Mouse (Mus musculus): ENCODE measurements at regions not wholly inside any gene's neighbourhood (a gene's known extent, or its start where the extent isn't known, plus 50 kb on each side); places are given as distances from the start of the nearest gene placed in this dataset.

- Histone ChIP-seq H3K27ac (no peak overlapping the region), H3K9ac (no peak overlapping the region), H3K9me3 (no peaks in the 10 kb centered on the region), H3K4me3 (no peak overlapping the region), H3K4me2 (no peak overlapping the region), H3K27me3 (no peaks in the 10 kb centered on the region), H3K36me3 (no peaks in the 10 kb centered on the region), H3K4me1 (peaks cover 3% of the 10 kb centered on the region; the same call in 1 of the 2 replicates)
- 46% methylated on average over 3 of the region's 3 CpGs for WGBS
- no peak for ATAC-seq (ENCODE audit: insufficient number of reproducible peaks, insufficient read depth, low FRiP score, low TSS enrichment, low read depth)
Measured at GRCm38 (mm10) chr2:178911646-178912045, 481.3 kb downstream of the Cdh26 start.

DNA sequence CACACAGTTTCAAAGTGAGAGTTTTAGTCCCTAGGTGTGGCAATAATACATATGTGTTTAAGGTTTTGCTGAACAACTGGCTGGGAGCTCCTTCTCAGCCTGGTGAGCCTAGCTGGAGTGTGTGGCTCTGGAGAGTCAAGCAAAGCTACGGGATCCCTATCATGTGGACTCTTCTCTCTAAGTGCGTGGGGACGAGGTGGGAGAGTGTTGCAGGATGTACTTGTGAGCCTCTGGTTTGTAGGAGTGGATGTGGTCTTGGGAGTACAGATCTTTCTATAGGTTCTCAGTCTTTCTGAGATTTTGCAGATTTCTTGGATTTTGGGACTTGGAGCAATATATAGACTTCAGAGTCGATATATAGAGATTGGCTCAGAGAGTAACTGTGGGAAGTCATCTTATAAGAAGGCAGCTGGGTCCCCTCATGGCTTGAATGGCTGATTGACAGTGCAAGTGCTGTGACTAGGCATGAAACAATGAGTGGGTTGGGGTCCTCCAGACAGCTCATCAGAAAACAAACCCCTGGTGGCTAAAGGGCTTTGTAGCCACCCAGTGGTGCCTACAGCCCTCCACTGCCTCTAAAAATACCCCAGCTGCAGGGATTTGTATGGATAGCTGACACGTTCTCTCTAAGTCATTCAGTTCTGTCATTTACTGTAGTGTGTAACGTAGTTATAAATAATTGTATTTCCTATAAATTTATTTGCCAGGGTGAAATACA is 486.1 kb downstream of the Cdh26 start:
- peaks cover 3% of the 10 kb centered on the region for H3K4me1 ChIP-seq
- no peaks in the 10 kb centered on the region for H3K36me3 ChIP-seq
- no peak overlapping the region for H3K4me3 ChIP-seq
- H3K4me2 ChIP-seq = no peak overlapping the region
- 79% methylated on average over 6 of the region's 6 CpGs for WGBS
- H3K9ac ChIP-seq = no peak overlapping the region
- no peaks in the 10 kb centered on the region for H3K27me3 ChIP-seq
- H3K9me3 ChIP-seq = no peaks in the 10 kb centered on the region
- H3K27ac ChIP-seq = no peak overlapping the region
- no peak for ATAC-seq (ENCODE audit: insufficient number of reproducible peaks, insufficient read depth, low FRiP score, low TSS enrichment, low read depth)

DNA sequence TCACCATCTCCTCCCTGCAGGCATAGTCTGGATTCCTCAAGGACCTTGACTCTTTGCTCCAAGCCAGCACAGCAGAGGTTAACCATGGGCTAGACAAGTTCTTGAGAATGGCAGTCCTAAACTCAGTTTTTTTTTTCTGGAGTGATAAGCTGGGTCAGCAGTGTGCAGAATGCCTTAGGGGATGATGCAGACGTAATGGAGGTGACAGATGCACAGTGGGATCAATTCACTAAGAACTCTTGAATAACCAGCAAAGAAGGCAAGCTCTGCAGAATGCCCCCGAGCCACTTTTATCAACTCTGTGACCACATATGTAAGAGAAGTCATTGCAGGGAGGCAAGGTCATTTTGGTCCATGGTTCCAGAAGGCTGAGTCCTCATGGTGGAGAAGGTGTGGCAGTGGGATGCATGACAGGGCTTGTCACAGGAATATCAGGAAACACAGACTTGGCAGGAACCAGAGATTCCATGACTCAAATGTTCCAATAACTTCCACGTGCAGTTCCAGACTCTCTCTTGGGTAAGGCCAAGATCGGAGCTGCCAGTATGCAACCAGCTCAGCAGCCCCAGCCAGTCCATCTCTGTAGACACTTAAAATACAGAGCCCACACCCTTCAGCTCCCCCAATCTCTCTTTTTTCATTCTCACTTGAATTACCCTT is 494.3 kb downstream of the Cdh26 start:
- Histone ChIP-seq H3K27ac (no peak overlapping the region), H3K4me1 (no peaks in the 10 kb centered on the region; the same call in 1 of the 2 replicates), H3K9me3 (no peaks in the 10 kb centered on the region), H3K36me3 (no peaks in the 10 kb centered on the region), H3K4me3 (no peak overlapping the region), H3K27me3 (no peaks in the 10 kb centered on the region), H3K4me2 (no peak overlapping the region), H3K9ac (no peak overlapping the region)
- 66% methylated on average over 4 of the region's 4 CpGs for WGBS
- ATAC-seq (ENCODE audit: insufficient number of reproducible peaks, insufficient read depth, low FRiP score, low TSS enrichment, low read depth) = no peak

DNA sequence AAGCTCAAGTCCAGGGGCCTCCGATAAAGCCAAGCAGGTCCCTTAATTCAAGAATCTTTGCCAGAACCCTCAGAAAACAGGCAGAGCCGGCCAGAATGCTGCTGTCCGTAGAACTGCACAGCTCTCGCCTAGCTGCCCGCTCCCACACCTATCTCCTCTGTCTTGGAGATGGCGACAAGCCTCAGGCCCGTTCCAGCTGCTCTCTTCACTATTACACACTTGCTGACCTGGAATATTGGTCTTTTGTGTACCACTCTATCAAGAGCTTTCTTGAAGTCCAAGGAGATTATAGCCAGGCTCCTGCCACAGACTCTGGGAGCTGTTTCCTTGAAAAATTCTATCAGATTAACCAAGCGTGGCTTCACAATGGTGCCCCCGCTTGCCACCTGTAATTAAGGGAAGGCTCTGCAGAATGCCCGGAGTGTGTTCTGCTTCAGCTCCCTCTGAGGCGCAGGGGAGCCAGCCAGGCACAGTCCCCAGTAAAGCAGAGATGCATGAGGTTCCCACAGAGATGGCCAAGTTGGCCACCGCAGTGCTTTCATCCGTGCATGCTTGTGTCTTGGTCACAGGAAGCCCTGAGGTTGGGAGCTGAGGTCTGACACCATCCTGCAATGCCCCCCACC is 496.8 kb downstream of the Cdh26 start:
- no peak for ATAC-seq (ENCODE audit: insufficient number of reproducible peaks, insufficient read depth, low FRiP score, low TSS enrichment, low read depth)
- WGBS = 69% methylated on average over 13 of the region's 13 CpGs
- no peaks in the 10 kb centered on the region for H3K27me3 ChIP-seq
- no peaks in the 10 kb centered on the region for H3K9me3 ChIP-seq
- H3K4me2 ChIP-seq = no peak overlapping the region
- no peak overlapping the region for H3K4me3 ChIP-seq
- no peak overlapping the region for H3K27ac ChIP-seq
- H3K4me1 ChIP-seq = no peaks in the 10 kb centered on the region
- no peaks in the 10 kb centered on the region for H3K36me3 ChIP-seq
- no peak overlapping the region for H3K9ac ChIP-seq

GRCm38 (mm10) chr2:178929033-178929432 is 498.7 kb downstream of the Cdh26 start:
- Histone ChIP-seq H3K36me3 (no peaks in the 10 kb centered on the region), H3K27me3 (no peaks in the 10 kb centered on the region), H3K27ac (no peak overlapping the region), H3K4me3 (no peak overlapping the region), H3K4me2 (no peak overlapping the region), H3K9ac (no peak overlapping the region), H3K9me3 (no peaks in the 10 kb centered on the region), H3K4me1 (no peaks in the 10 kb centered on the region)
- 73% methylated on average over 6 of the region's 6 CpGs for WGBS
- no peak for ATAC-seq (ENCODE audit: insufficient number of reproducible peaks, insufficient read depth, low FRiP score, low TSS enrichment, low read depth)

DNA sequence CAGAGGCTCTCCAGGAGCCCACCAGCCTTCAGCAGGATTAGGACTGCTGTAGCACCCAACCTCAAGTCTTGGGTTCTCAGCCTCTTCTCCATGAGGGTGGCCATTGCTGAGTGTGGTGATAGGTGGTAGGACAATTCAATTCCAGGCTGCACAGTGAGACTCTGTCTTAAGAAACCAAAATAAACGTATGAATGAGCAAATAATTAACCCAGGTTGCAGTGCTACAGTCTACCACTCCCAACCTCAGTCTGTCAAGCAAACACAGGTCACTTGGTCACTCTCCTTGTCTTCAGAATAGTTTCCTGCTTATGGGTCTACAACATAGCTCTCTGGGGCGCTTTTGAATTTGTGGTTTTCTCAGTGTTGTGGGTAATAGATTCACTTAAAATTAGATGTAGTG is 499.8 kb downstream of the Cdh26 start:
- Histone ChIP-seq H3K27me3 (no peaks in the 10 kb centered on the region), H3K4me2 (no peak overlapping the region), H3K4me1 (no peaks in the 10 kb centered on the region), H3K9me3 (no peaks in the 10 kb centered on the region), H3K27ac (no peak overlapping the region), H3K36me3 (no peaks in the 10 kb centered on the region), H3K4me3 (no peak overlapping the region), H3K9ac (no peak overlapping the region)
- ATAC-seq (ENCODE audit: insufficient number of reproducible peaks, insufficient read depth, low FRiP score, low TSS enrichment, low read depth) = no peak
- 72% methylated on average over 2 of the region's 2 CpGs for WGBS

DNA sequence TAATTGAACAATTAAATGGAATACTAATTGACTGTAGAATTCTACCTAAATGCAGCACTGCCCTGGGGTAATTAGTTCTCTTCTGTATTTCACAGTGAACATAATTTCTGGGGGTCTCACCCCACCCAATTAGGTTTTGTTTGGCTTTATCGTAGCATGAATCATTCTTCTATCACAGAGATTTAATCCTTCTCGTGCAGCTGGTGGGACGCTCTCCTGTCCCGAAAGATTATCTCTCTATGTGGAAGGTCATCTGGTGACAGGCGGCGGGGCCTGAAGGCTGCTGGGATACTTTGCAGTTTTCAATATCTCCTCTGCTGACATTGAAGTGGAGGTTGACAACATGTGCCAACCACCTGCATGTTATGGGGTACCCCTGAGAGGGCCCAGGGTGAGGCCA is 493.8 kb upstream of the Cdh4 start:
- Histone ChIP-seq H3K4me1 (peaks cover 14% of the 10 kb centered on the region), H3K36me3 (no peaks in the 10 kb centered on the region), H3K9me3 (no peaks in the 10 kb centered on the region), H3K4me3 (no peak overlapping the region), H3K4me2 (no peak overlapping the region), H3K9ac (no peak overlapping the region), H3K27ac (no peak overlapping the region), H3K27me3 (no peaks in the 10 kb centered on the region)
- no peak for ATAC-seq (ENCODE audit: insufficient number of reproducible peaks, insufficient read depth, low FRiP score, low TSS enrichment, low read depth)
- 67% methylated on average over 6 of the region's 6 CpGs for WGBS

DNA sequence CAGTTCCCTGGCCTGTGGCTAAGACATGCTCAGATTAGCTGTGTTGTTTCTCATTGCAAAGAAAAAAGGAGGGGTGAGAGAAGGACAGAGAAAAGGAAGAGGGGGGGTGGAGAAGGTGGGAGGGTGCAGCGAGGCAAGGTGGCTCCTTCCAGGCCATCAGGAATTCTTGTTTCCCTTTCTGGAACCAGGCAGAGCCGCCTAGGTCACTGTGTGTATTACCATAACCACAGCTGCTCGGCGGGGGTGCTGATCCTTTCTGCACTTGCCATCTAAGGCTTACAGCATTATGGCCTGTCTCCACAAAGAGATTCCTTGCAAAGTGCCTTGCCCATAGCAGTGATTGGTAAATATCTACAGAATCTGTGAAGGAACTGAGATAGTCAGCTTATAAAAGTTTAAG is 493.1 kb upstream of the Cdh4 start:
- WGBS = 30% methylated on average over 4 of the region's 4 CpGs
- Histone ChIP-seq H3K27ac (no peak overlapping the region), H3K9ac (no peak overlapping the region), H3K4me1 (peaks cover 14% of the 10 kb centered on the region), H3K36me3 (no peaks in the 10 kb centered on the region), H3K27me3 (no peaks in the 10 kb centered on the region), H3K9me3 (no peaks in the 10 kb centered on the region), H3K4me3 (no peak overlapping the region), H3K4me2 (no peak overlapping the region)
- ATAC-seq (ENCODE audit: insufficient number of reproducible peaks, insufficient read depth, low FRiP score, low TSS enrichment, low read depth) = no peak

DNA sequence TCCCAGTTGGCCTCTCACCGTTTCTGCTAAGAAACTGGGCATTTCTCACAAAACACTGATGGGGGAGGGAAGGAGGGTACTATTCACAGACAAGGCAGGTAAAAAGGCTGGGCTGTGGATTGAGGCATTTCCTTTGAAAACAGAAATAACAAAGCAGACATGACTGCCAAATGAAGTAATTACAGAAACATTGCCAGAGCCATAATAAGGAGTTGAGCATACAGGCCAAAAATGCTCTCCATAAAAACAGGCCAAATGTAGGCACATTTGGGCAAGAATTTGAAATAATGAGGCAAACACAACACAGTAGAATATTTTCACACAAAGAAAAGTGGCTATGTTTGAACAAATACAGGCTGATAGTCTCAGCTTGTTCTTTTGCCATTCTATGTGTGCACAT is 491.9 kb upstream of the Cdh4 start:
- ATAC-seq (ENCODE audit: insufficient number of reproducible peaks, insufficient read depth, low FRiP score, low TSS enrichment, low read depth) = no peak
- peaks cover 14% of the 10 kb centered on the region for H3K4me1 ChIP-seq
- H3K9ac ChIP-seq = no peak overlapping the region
- H3K36me3 ChIP-seq = no peaks in the 10 kb centered on the region
- 31% methylated on average over 1 of the region's 1 CpGs for WGBS
- no peak overlapping the region for H3K4me3 ChIP-seq
- no peak overlapping the region for H3K4me2 ChIP-seq
- no peak overlapping the region for H3K27ac ChIP-seq
- H3K9me3 ChIP-seq = no peaks in the 10 kb centered on the region
- H3K27me3 ChIP-seq = no peaks in the 10 kb centered on the region

DNA sequence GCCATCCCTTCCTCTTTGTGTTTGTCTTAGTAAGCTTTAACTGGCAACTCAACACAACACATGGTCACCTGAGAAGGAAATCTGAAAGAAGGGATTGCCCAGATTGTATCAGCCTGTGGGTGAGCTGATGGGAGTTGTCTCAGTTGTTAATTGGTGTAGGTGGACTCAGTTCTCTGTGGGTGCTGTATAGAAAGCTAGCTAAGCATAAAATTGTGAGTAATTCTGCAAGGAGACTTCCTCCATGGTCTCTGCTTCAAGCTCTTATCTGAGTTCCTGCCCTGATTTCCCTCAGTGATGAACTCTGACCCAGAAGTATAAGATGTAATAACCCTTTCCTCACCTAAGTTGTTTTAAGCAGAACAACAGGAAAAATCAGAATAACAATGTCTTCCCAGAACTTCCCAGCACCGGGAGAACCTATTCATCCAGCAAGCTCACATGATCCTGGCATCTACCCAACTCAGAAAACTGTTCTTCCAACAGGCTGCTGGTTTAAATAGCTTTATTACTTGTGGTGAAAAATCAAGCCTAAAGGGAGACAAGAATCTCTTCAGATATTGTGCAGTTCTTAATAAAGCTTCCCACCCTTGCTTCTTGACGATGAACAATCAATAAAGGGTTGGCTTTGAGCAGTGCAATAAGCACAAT is 487.7 kb upstream of the Cdh4 start:
- Histone ChIP-seq H3K27ac (no peak overlapping the region), H3K36me3 (no peaks in the 10 kb centered on the region), H3K9me3 (no peaks in the 10 kb centered on the region), H3K27me3 (no peaks in the 10 kb centered on the region), H3K4me3 (no peak overlapping the region), H3K9ac (no peak overlapping the region), H3K4me1 (peaks cover 10% of the 10 kb centered on the region), H3K4me2 (no peak overlapping the region)
- no peak for ATAC-seq (ENCODE audit: insufficient number of reproducible peaks, insufficient read depth, low FRiP score, low TSS enrichment, low read depth)
- WGBS = 67% methylated on average over 2 of the region's 2 CpGs

DNA sequence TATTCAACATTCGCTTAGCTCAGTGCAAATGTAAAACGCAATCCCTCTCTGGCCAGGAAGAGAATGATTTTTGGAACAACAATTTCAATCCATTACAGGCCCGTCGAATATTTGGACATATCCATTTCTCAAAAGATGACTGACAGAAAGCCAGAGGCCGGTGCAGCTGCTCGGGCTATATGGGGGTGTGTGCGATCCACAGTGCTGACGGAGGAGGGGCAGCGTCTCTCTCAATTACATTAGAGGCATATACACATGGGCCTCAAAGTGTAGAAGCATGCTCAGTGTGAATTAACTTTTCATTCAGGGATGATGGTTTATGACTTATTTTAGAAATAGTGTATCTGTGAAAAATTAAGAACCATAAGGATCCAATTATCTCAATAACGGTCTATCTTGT is 483.4 kb upstream of the Cdh4 start:
- Histone ChIP-seq H3K4me1 (peaks cover 8% of the 10 kb centered on the region), H3K4me2 (no peak overlapping the region), H3K9me3 (no peaks in the 10 kb centered on the region), H3K36me3 (no peaks in the 10 kb centered on the region), H3K9ac (no peak overlapping the region), H3K27me3 (no peaks in the 10 kb centered on the region), H3K4me3 (no peak overlapping the region), H3K27ac (no peak overlapping the region)
- 37% methylated on average over 10 of the region's 10 CpGs for WGBS
- no peak for ATAC-seq (ENCODE audit: insufficient number of reproducible peaks, insufficient read depth, low FRiP score, low TSS enrichment, low read depth)

- Histone ChIP-seq H3K4me3 (no peak overlapping the region), H3K4me1 (peaks cover 8% of the 10 kb centered on the region), H3K36me3 (no peaks in the 10 kb centered on the region), H3K4me2 (no peak overlapping the region), H3K27me3 (no peaks in the 10 kb centered on the region), H3K9ac (no peak overlapping the region), H3K9me3 (no peaks in the 10 kb centered on the region), H3K27ac (no peak overlapping the region)
- ATAC-seq (ENCODE audit: insufficient number of reproducible peaks, insufficient read depth, low FRiP score, low TSS enrichment, low read depth) = no peak
- 75% methylated on average over 6 of the region's 6 CpGs for WGBS
Measured at GRCm38 (mm10) chr2:178959603-178960002, 482.6 kb upstream of the Cdh4 start.
